Mouse (Mus musculus) cerebellum, adult 8-10 months (tissue): ENCODE measurements around the gene Retreg1.

Experiments used
- DNase-seq: peaks from one replicate; pipeline ENCODE4 v3.0.0; 2022

Gene Retreg1

GRCm38 (mm10) chr15:26021721-26022120, 178.7 kb downstream of the Retreg1 start:
- no peak for DNase-seq

DNA sequence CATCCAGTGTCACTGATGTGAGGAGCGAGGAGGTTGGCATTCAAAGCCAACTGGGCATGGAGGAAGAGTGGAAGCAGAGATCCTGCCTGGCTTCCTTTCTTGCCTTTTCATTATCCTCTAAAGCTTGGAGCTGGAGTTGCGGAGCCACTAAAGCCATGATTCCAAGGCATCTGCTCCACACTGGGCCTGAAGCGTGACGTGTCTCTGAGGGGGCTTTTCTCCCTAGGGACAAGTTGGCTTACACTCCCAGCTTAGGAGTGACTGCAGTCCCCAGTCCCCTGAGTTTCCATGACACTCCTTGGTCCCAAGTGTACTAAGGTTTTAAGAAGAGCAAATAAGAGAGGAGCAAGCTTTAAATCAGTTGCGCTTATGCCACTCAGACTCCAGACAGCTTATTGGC, 179.7 kb downstream of the Retreg1 start:
- DNase-seq: no peak
